ENCODE assay signal across 20 mouse cellular contexts in genomic region chr9:42293051-42293450, GRCm38 (mm10). TPM values are rescaled to one million over a fixed set of nuclear protein-coding genes. Genes with fewer than 3 reads are reported as not detected.
DNase-seq lines count a peak whose midpoint lies in the region; ATAC-seq and TF ChIP-seq lines count a peak whose summit lies in the region.
"Had no signal": no experiment of that assay in that cellular context is flagged by ENCODE, and none has a peak within 500 bp of the region (broad histone marks: within the 10 kb centered on the region; RNA-seq: fewer than 3 reads in every experiment).

No protein-coding gene starts in this region.

- H3K27ac ChIP-seq in heart, embryonic 10.5 days: no peak overlapping the region
- H3K27ac ChIP-seq in heart, embryonic 11.5 days (ENCODE audit: low read depth, low read length): no peak overlapping the region
- no peak overlapping the region for H3K27ac ChIP-seq in liver, postnatal 0 days (ENCODE audit: low read depth)
- H3K27ac ChIP-seq in liver, embryonic 11.5 days (ENCODE audit: low read depth, low read length): no peak overlapping the region
- peak overlapping the region; percentile 62 for H3K27ac ChIP-seq in hindbrain, embryonic 13.5 days
- H3K27ac ChIP-seq in midbrain, embryonic 15.5 days: peak overlapping the region; percentile 21; the same call in 1 of the 2 replicates
- H3K27ac ChIP-seq: embryonic facial prominence, embryonic 15.5 days had no signal

- H3K27me3 ChIP-seq in heart, embryonic 10.5 days (ENCODE audit: insufficient read depth, poor library complexity, severe bottlenecking): no peaks in the 10 kb centered on the region
- H3K27me3 ChIP-seq in heart, embryonic 11.5 days (ENCODE audit: control insufficient read depth, insufficient read depth, low read length): no peaks in the 10 kb centered on the region
- no peaks in the 10 kb centered on the region for H3K27me3 ChIP-seq in liver, postnatal 0 days (ENCODE audit: insufficient read depth, low read length)
- no peaks in the 10 kb centered on the region for H3K27me3 ChIP-seq in liver, embryonic 11.5 days (replicated peaks; ENCODE audit: control insufficient read depth, insufficient read depth, low read length)
- H3K27me3 ChIP-seq in hindbrain, embryonic 13.5 days: no peaks in the 10 kb centered on the region
- H3K27me3 ChIP-seq in midbrain, embryonic 15.5 days (replicated peaks): no peaks in the 10 kb centered on the region
- H3K27me3 ChIP-seq: CH12.LX; embryonic facial prominence, embryonic 15.5 days had no signal

- no peak for TF ChIP-seq EP300 in liver, postnatal 0 days (IDR thresholded peaks at IDR 0.05; ENCODE audit: low read depth)

- no peak for TF ChIP-seq CTCF in liver, postnatal 0 days (IDR thresholded peaks at IDR 0.05; ENCODE audit: low read depth)

- no peaks in the 10 kb centered on the region for H3K9me3 ChIP-seq in heart, embryonic 10.5 days
- no peaks in the 10 kb centered on the region for H3K9me3 ChIP-seq in heart, embryonic 11.5 days (replicated peaks; ENCODE audit: control insufficient read depth, low read length)
- H3K9me3 ChIP-seq in liver, postnatal 0 days (ENCODE audit: low read length): no peaks in the 10 kb centered on the region
- H3K9me3 ChIP-seq in liver, embryonic 11.5 days (ENCODE audit: control insufficient read depth, low read length): no peaks in the 10 kb centered on the region
- peaks cover 2% of the 10 kb centered on the region; the same call in 1 of the 2 replicates for H3K9me3 ChIP-seq in hindbrain, embryonic 13.5 days
- H3K9me3 ChIP-seq in midbrain, embryonic 15.5 days: no peaks in the 10 kb centered on the region
- H3K9me3 ChIP-seq: embryonic facial prominence, embryonic 15.5 days; megakaryocyte, embryonic 14.5 days had no signal

- H3K9ac ChIP-seq in heart, embryonic 11.5 days (ENCODE audit: low read depth, low read length): no peak overlapping the region
- no peak overlapping the region for H3K9ac ChIP-seq in liver, postnatal 0 days (replicated peaks)
- H3K9ac ChIP-seq in liver, embryonic 11.5 days (ENCODE audit: low read depth, low read length): no peak overlapping the region
- H3K9ac ChIP-seq in hindbrain, embryonic 13.5 days: no peak overlapping the region
- no peak overlapping the region for H3K9ac ChIP-seq in midbrain, embryonic 15.5 days
- H3K9ac ChIP-seq: embryonic facial prominence, embryonic 15.5 days had no signal

- DNase-seq in heart, embryonic 10.5 days (ENCODE audit: low spot score): peak; percentile 43
- peak; percentile 18 for DNase-seq in liver, postnatal 0 days
- no peak for DNase-seq in liver, embryonic 11.5 days (ENCODE audit: low spot score)
- no peak for DNase-seq in testis, postnatal 10 days (ENCODE audit: low spot score)
- no peak for DNase-seq in lung, postnatal 4 days
- DNase-seq: adrenal gland, postnatal 14 days; cerebellum, adult 11-12 months; cerebellum, postnatal 25 days; gastrocnemius, postnatal 10 days; heart, adult 18-20 months; kidney, adult 2 months; kidney, postnatal 14 days; lung, postnatal 14 days; thymus, postnatal 25 days had no signal

- no peaks in the 10 kb centered on the region for H3K4me1 ChIP-seq in heart, embryonic 10.5 days
- H3K4me1 ChIP-seq in heart, embryonic 11.5 days (ENCODE audit: control insufficient read depth, insufficient read depth, low read length): no peaks in the 10 kb centered on the region
- H3K4me1 ChIP-seq in liver, postnatal 0 days (ENCODE audit: insufficient read depth): no peaks in the 10 kb centered on the region
- no peaks in the 10 kb centered on the region for H3K4me1 ChIP-seq in liver, embryonic 11.5 days (replicated peaks; ENCODE audit: control insufficient read depth, insufficient read depth, low read length)
- peaks cover 11% of the 10 kb centered on the region for H3K4me1 ChIP-seq in hindbrain, embryonic 13.5 days (replicated peaks)
- peaks cover 3% of the 10 kb centered on the region; the same call in 1 of the 2 replicates for H3K4me1 ChIP-seq in midbrain, embryonic 15.5 days
- H3K4me1 ChIP-seq: embryonic facial prominence, embryonic 15.5 days; megakaryocyte, embryonic 14.5 days had no signal

- H3K4me3 ChIP-seq in heart, embryonic 10.5 days: no peak overlapping the region
- no peak overlapping the region for H3K4me3 ChIP-seq in heart, embryonic 11.5 days (ENCODE audit: low read depth, low read length)
- no peak overlapping the region for H3K4me3 ChIP-seq in liver, postnatal 0 days (ENCODE audit: low read depth, low read length)
- no peak overlapping the region for H3K4me3 ChIP-seq in liver, embryonic 11.5 days (ENCODE audit: low read depth, low read length)
- H3K4me3 ChIP-seq in hindbrain, embryonic 13.5 days: no peak overlapping the region
- H3K4me3 ChIP-seq in midbrain, embryonic 15.5 days: no peak overlapping the region
- H3K4me3 ChIP-seq: embryonic facial prominence, embryonic 15.5 days; megakaryocyte, embryonic 14.5 days had no signal

- WGBS in heart, embryonic 10.5 days: 56% methylated on average over 7 of the region's 7 CpGs
- 58% methylated on average over 7 of the region's 7 CpGs for WGBS in heart, embryonic 11.5 days (ENCODE audit: insufficient replicate concordance)
- 61% methylated on average over 7 of the region's 7 CpGs for WGBS in liver, postnatal 0 days (ENCODE audit: insufficient replicate concordance)
- WGBS in liver, embryonic 11.5 days: 55% methylated on average over 7 of the region's 7 CpGs
- 30% methylated on average over 7 of the region's 7 CpGs for WGBS in hindbrain, embryonic 13.5 days
- 18% methylated on average over 7 of the region's 7 CpGs for WGBS in midbrain, embryonic 15.5 days

- no peaks in the 10 kb centered on the region for H3K36me3 ChIP-seq in heart, embryonic 10.5 days
- H3K36me3 ChIP-seq in heart, embryonic 11.5 days (ENCODE audit: control insufficient read depth, insufficient read depth, low read length): no peaks in the 10 kb centered on the region
- no peaks in the 10 kb centered on the region for H3K36me3 ChIP-seq in liver, postnatal 0 days (replicated peaks; ENCODE audit: insufficient read depth, low read length)
- no peaks in the 10 kb centered on the region for H3K36me3 ChIP-seq in liver, embryonic 11.5 days (ENCODE audit: control insufficient read depth, insufficient read depth, low read length)
- no peaks in the 10 kb centered on the region for H3K36me3 ChIP-seq in hindbrain, embryonic 13.5 days
- no peaks in the 10 kb centered on the region for H3K36me3 ChIP-seq in midbrain, embryonic 15.5 days (replicated peaks)
- H3K36me3 ChIP-seq: embryonic facial prominence, embryonic 15.5 days had no signal

- no peak for ATAC-seq in heart, embryonic 11.5 days (replicated peaks; ENCODE audit: insufficient number of reproducible peaks, low FRiP score, low TSS enrichment)
- peak; percentile 64 for ATAC-seq in liver, postnatal 0 days
- ATAC-seq in liver, embryonic 11.5 days (replicated peaks; ENCODE audit: low FRiP score): no peak
- no peak for ATAC-seq in hindbrain, embryonic 13.5 days (ENCODE audit: low FRiP score)
- no peak for ATAC-seq in midbrain, embryonic 15.5 days (replicated peaks)

- no peak overlapping the region for H3K4me2 ChIP-seq in heart, embryonic 11.5 days
- no peak overlapping the region for H3K4me2 ChIP-seq in liver, postnatal 0 days (ENCODE audit: low read depth, low read length)
- no peak overlapping the region for H3K4me2 ChIP-seq in liver, embryonic 11.5 days
- no peak overlapping the region for H3K4me2 ChIP-seq in hindbrain, embryonic 13.5 days
- no peak overlapping the region for H3K4me2 ChIP-seq in midbrain, embryonic 15.5 days
- H3K4me2 ChIP-seq: embryonic facial prominence, embryonic 15.5 days had no signal

RNA-seq across cellular contexts. Expression of gene Sc5d, which starts 29.0 kb away (rescaled TPM):
- polyA plus RNA-seq in heart, embryonic 10.5 days (2016; fragmentation: Nextera tagmentation; extraction: Ambion mirVana): 51.5 and 58.1 TPM in 2 replicates
- polyA plus RNA-seq in heart, embryonic 11.5 days (2014; fragmentation: Nextera tagmentation; extraction: Ambion mirVana): 45.5 and 50.0 TPM in 2 replicates
- 146 and 151 TPM in 2 replicates for polyA plus RNA-seq in liver, postnatal 0 days (2015; fragmentation: Nextera tagmentation; extraction: Ambion mirVana)
- polyA plus RNA-seq in liver, embryonic 11.5 days (2014; fragmentation: Nextera tagmentation; extraction: Ambion mirVana): 71.4 and 80.4 TPM in 2 replicates
- 63.0 and 72.2 TPM in 2 replicates for polyA plus RNA-seq in hindbrain, embryonic 13.5 days (2015; fragmentation: Nextera tagmentation; extraction: Ambion mirVana)
- 73.1 and 74.4 TPM in 2 replicates for polyA plus RNA-seq in midbrain, embryonic 15.5 days (2015; fragmentation: Nextera tagmentation; extraction: Ambion mirVana)

Comparison
In these comparisons a context has a peak if more than half of its experiments do, and no peak if none do; other contexts are left out.
1. DNase-seq: peak in heart, embryonic 10.5 days (single experiment) and liver, postnatal 0 days (single experiment); none in liver, embryonic 11.5 days (single experiment), testis, postnatal 10 days (single experiment) and lung, postnatal 4 days (0 of 2).
2. H3K27ac ChIP-seq: peak in hindbrain, embryonic 13.5 days (single experiment) and midbrain, embryonic 15.5 days (single experiment); none in heart, embryonic 10.5 days (single experiment), heart, embryonic 11.5 days (single experiment), liver, postnatal 0 days (single experiment) and liver, embryonic 11.5 days (single experiment).